Mouse (Mus musculus) limb, embryonic 12.5 days (tissue): ENCODE measurements around the gene Ddx6. TPM values are rescaled to one million over a fixed set of nuclear protein-coding genes. Genes with fewer than 3 reads are reported as not detected.

ENCODE experiments used
- ATAC-seq: fragments of 200-750 bp; cut with Nextera tagmentation; 2 replicates; pipeline ENCODE4 v1.8.0; 2017; ENCODE audit warnings: low read depth, moderate TSS enrichment; ENCODE audit not compliant: insufficient number of reproducible peaks, insufficient read depth, low FRiP score, low TSS enrichment
- H3K27ac ChIP-seq: fragments of 300-500 bp; sonication (generic); 2 replicates; pipeline ENCODE4 v1.5.1; 2016; ENCODE audit warnings: mild to moderate bottlenecking, moderate library complexity
- H3K27me3 ChIP-seq: fragments of 300-500 bp; sonication (generic); 2 replicates; pipeline ENCODE4 v1.6.1; 2016; ENCODE audit warnings: mild to moderate bottlenecking, moderate library complexity
- H3K36me3 ChIP-seq: fragments of 300-500 bp; sonication (generic); 2 replicates; pipeline ENCODE4 v1.6.1; 2016; ENCODE audit warnings: mild to moderate bottlenecking, moderate library complexity
- H3K4me1 ChIP-seq: fragments of 300-500 bp; sonication (generic); replicated peaks from 2 replicates; pipeline ENCODE4 v1.6.1; 2016
- H3K4me2 ChIP-seq: fragments of 300-500 bp; sonication (generic); 2 replicates; pipeline ENCODE4 v1.6.1; 2016; ENCODE audit warnings: mild to moderate bottlenecking, moderate library complexity
- H3K4me3 ChIP-seq: fragments of 300-500 bp; sonication (generic); replicated peaks from 2 replicates; pipeline ENCODE4 v1.5.1; 2016; ENCODE audit warnings: mild to moderate bottlenecking
- H3K9ac ChIP-seq: fragments of 300-500 bp; sonication (generic); replicated peaks from 2 replicates; pipeline ENCODE4 v1.6.1; 2016; ENCODE audit warnings: mild to moderate bottlenecking, moderate library complexity
- H3K9me3 ChIP-seq: fragments of 300-500 bp; sonication (generic); 2 replicates; pipeline ENCODE4 v1.6.1; 2016; ENCODE audit warnings: mild to moderate bottlenecking, moderate library complexity
- WGBS: fragments of 180-500 bp; shearing (Covaris S2); methylation state at CpG from one replicate; pipeline ENCODE4 v1.1.7; 2016; 5-methylcytosine and 5-hydroxymethylcytosine counted together
- polyA plus RNA-seq: library from polyadenylated mRNA; unstranded; fragments of >200 nt; fragmentation: Nextera tagmentation; extraction: Ambion mirVana; gene quantifications from 2 replicates; pipeline ENCODE4 v1.2.1, GENCODE M21; 2016

The Ddx6 gene
- polyA plus RNA-seq, 1 experiment from 2014 or later: 32.6 TPM

DNA sequence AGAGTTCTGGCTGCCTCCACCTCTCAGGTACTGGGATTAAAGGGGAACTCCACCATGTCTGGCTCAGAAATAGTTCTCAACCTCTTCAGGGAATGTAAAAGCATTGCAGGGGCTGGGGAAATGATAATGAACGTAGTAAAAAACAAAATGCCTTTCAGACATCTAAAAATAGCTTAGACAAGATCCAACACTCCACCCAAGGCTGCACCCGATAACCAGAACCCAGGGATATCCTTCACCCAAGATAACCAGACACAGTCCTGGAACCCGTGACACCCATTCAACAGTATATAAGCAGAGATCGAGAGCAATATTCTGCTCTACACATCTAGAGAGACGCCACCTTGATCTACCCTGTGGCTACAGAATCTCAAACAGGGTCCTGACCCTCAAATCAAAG is 24.6 kb upstream of the Ddx6 start:
- Histone ChIP-seq H3K4me1 (peaks cover 11% of the 10 kb centered on the region; the same call in 1 of the 2 replicates), H3K27ac (no peak overlapping the region), H3K9ac (no peak overlapping the region), H3K9me3 (peaks cover 14% of the 10 kb centered on the region), H3K4me2 (no peak overlapping the region), H3K27me3 (no peaks in the 10 kb centered on the region), H3K4me3 (no peak overlapping the region), H3K36me3 (no peaks in the 10 kb centered on the region)
- no peak for ATAC-seq
- 90% methylated on average over 5 of the region's 5 CpGs for whole genome bisulfite sequencing

DNA sequence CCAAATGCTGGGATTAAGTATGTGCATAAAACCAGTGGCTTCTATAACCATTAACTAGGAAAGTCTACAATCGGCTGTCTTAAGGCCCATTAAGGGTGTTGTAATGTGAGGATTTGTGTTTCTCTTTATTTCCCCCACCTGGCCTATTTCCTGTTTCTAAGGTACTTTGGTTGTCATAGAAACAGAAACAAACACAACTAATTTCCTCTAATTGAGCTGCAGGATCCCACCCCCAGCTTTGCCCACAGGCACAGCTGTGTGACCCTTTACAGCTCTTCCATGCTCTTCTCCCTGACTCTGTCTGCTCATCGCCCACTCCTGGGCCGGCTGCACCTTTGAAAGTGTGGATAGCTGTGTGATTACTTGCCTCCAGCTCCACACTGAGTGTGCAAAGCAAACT is 23.3 kb upstream of the Ddx6 start:
- peaks cover 14% of the 10 kb centered on the region for H3K9me3 ChIP-seq
- no peaks in the 10 kb centered on the region for H3K27me3 ChIP-seq
- H3K4me2 ChIP-seq: no peak overlapping the region
- H3K36me3 ChIP-seq: no peaks in the 10 kb centered on the region
- peaks cover 12% of the 10 kb centered on the region; the same call in 1 of the 2 replicates for H3K4me1 ChIP-seq
- no peak overlapping the region for H3K27ac ChIP-seq
- H3K4me3 ChIP-seq: no peak overlapping the region
- no peak for ATAC-seq
- no peak overlapping the region for H3K9ac ChIP-seq
- whole genome bisulfite sequencing: 5% methylated on average over 3 of the region's 3 CpGs

DNA sequence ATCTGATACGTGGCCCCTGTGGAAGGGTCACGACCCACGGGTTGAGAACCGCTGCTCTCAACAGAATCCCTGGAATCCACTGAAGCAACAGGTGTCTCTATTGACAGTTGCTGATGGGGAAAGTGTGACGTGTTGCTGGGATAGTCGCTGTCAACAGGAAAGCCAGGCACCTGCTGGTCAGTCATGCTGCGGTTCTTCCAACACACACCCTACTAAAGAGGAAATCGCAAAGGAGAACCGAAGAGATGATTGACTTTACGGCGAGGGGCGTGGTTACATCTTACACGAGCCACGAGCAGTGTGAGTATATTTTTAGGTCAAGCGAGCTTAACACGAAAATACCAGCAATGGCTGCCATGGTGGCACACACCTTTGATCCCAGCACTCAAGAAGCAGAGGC is 22.3 kb upstream of the Ddx6 start:
- H3K36me3 ChIP-seq: no peaks in the 10 kb centered on the region
- 80% methylated on average over 16 of the region's 16 CpGs for WGBS
- H3K4me1 ChIP-seq: peaks cover 17% of the 10 kb centered on the region
- no peaks in the 10 kb centered on the region for H3K27me3 ChIP-seq
- no peak overlapping the region for H3K9ac ChIP-seq
- H3K9me3 ChIP-seq: peaks cover 14% of the 10 kb centered on the region
- no peak overlapping the region for H3K4me3 ChIP-seq
- no peak overlapping the region for H3K4me2 ChIP-seq
- ATAC-seq: no peak
- H3K27ac ChIP-seq: no peak overlapping the region

DNA sequence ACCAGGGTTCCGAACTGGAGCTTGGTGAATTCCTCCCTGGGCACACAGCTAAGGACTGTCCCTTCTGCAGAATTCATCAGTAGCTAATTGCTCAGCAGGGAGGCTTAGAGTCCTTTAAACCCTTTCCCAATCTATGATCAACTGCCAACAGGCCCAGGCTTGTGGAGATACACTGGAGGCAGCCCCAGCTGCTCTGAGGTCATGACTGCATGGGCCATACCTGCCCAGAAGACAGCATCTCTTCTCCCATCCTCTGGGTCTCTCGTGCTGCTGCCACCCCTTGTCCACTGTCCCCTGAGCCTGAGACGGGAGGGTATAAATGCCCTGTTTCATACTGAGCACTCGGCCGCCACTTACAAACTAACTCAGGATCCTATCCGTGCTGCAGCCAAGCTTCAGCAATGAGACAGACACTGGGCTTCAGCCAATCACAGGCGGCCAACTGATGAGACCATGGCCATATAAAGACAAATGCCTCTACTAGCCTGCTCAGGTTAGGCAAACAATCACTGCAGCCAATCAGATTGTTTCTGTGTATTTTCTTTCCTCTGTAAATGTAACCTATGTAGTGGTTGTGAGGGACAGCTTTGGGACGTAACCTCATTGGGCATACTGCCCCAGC is 17.9 kb upstream of the Ddx6 start:
- Histone ChIP-seq H3K9ac (no peak overlapping the region), H3K4me3 (no peak overlapping the region), H3K27ac (peak overlapping the region; percentile 50; the same call in 1 of the 2 replicates), H3K36me3 (no peaks in the 10 kb centered on the region), H3K4me1 (peaks cover 7% of the 10 kb centered on the region; the same call in 1 of the 2 replicates), H3K9me3 (peaks cover 10% of the 10 kb centered on the region), H3K27me3 (no peaks in the 10 kb centered on the region), H3K4me2 (no peak overlapping the region)
- WGBS: 61% methylated on average over 8 of the region's 8 CpGs
- no peak for ATAC-seq

DNA sequence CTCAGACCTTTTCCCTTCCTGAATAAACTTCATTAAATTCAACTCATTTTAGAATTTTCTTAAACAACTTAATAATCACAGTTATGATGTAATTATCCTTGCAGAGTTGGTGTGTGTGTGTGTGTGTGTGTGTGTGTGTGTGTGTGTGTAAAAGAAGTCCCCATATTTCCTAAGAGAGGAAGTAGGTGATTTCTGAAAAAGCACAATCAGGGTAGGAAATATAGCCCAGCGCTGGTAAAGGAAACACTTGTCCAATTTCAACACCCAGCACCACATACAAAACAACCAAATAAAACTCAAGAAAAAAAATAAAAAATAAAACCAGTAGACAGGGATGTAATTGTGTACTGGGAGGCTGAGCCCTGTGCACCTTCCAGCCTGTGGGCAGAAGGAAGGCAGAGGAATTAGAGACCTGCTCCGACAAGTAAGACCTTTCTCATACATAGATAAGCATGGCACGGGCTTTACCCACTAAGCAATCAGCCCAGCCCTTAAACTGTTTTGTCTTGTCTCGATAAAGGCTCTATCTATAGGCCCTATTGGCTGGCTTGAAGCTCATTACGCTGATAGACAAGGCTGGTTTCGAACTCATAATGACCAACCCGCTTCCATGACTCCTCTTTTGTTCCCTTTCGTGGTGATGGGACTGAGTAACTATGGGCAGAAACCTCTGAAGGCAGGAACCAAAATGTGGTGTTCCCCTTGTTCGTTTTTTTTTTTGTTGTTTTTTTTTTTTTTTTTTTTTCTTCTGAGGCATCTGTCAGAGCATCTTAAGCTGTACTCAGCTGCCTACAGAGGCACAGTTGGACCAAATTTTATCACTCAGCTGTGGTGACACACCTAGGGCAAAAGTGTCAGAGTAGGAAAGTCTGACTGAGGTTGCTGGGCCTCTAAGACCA is 17.2 kb upstream of the Ddx6 start:
- Histone ChIP-seq H3K9ac (no peak overlapping the region), H3K4me1 (peaks cover 7% of the 10 kb centered on the region; the same call in 1 of the 2 replicates), H3K36me3 (no peaks in the 10 kb centered on the region), H3K9me3 (peaks cover 10% of the 10 kb centered on the region), H3K4me2 (no peak overlapping the region), H3K27ac (no peak overlapping the region), H3K27me3 (no peaks in the 10 kb centered on the region), H3K4me3 (no peak overlapping the region)
- WGBS: 89% methylated on average over 9 of the region's 9 CpGs
- ATAC-seq: no peak

DNA sequence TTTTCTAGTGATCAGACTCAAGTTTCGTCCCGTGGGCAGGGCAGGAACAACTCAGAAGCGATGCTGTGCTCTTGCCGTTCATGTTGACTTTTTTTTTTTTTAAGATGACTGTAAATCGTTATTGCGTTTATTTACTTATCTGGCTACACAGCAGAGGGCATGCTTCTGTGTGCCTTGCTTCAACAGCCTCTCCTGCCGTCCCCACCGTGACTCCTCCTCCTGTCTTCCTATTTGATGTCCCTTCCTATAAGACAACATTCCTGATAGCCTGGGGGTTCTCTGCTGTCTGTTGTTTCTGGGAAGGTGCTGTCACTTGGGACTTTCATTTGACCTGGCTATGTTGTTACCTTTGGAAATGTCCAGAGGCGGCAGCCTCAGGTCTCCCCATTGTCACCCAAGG is 16.1 kb upstream of the Ddx6 start:
- Histone ChIP-seq H3K36me3 (no peaks in the 10 kb centered on the region), H3K9ac (no peak overlapping the region), H3K9me3 (peaks cover 7% of the 10 kb centered on the region), H3K4me2 (no peak overlapping the region), H3K4me3 (no peak overlapping the region), H3K27me3 (no peaks in the 10 kb centered on the region), H3K27ac (no peak overlapping the region), H3K4me1 (peaks cover 7% of the 10 kb centered on the region; the same call in 1 of the 2 replicates)
- WGBS: 51% methylated on average over 9 of the region's 9 CpGs
- no peak for ATAC-seq

DNA sequence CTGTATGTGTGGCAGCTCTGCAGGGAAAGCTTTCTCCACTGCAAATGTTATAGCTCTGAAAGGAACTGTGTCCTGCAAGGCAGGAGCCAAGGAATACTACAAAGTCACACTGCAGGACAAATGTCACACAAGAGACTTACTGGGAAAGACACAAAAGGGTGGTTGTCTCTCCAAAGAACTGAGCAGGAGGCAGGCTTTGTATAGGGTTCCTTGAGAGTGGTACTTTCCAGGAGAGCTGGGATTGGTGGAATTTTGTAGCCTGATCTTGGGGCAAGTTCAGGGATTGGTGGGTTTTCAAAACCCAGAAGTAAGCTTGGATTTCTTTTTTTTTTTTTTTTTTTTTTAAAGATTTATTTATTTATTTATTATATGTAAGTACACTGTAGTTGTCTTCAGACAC is 15.6 kb upstream of the Ddx6 start:
- Histone ChIP-seq H3K9me3 (peaks cover 2% of the 10 kb centered on the region), H3K9ac (no peak overlapping the region), H3K27me3 (no peaks in the 10 kb centered on the region), H3K4me2 (no peak overlapping the region), H3K27ac (no peak overlapping the region), H3K36me3 (no peaks in the 10 kb centered on the region), H3K4me1 (peaks cover 7% of the 10 kb centered on the region; the same call in 1 of the 2 replicates), H3K4me3 (no peak overlapping the region)
- ATAC-seq: no peak

DNA sequence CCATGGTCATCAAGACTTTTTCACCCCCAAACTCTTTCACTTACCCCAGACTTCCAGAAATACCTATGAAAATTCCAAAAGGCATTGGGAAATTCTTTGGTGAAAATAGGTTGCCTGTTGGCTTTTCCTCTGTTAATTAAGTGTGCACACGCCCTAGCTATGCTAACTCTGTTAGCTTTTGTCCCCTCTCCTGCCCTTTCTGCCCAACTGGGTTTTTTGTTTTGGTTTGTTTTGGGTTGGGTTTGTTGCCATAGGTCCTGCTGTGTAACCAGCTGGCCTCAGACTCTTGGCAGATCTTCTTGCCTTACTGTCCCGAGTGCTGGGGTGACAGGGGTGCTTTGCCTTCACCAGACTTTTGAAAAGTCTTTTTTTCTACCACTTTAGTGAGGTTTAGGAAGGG is 13.7 kb upstream of the Ddx6 start:
- Histone ChIP-seq H3K27me3 (no peaks in the 10 kb centered on the region), H3K9ac (no peak overlapping the region), H3K36me3 (no peaks in the 10 kb centered on the region), H3K4me2 (no peak overlapping the region), H3K4me3 (no peak overlapping the region), H3K27ac (no peak overlapping the region), H3K4me1 (peaks cover 7% of the 10 kb centered on the region; the same call in 1 of the 2 replicates), H3K9me3 (no peaks in the 10 kb centered on the region)
- 32% methylated on average over 2 of the region's 2 CpGs for WGBS
- ATAC-seq: no peak

DNA sequence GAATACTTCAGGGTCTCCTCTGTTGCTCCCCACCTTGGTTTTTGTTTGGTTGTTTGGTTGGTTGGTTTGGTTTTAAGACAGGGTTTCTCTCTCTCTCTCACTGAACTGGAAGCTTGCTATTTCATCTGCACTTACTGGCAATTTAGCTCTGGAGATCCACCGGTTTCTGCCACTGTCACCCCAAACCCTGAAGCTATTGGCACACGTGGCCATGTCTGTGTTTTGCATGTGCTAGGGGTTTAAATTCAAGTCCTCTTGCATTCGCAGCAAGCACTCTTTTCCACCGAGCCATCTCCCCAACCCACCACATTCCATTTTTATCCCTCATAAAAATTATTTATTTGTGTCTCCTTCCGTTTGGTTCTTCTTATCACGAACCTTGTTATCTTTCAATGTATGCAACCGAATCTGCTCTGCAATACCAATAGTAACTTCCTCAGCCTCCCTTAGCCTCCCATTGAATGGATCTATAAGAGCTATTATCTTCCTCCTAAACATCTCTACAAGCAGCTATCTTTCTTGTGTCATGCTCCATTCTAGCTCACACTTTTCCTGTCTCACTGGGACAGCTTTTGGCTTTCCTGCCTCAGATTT is 13.0 kb upstream of the Ddx6 start:
- Histone ChIP-seq H3K4me1 (peaks cover 2% of the 10 kb centered on the region; the same call in 1 of the 2 replicates), H3K27me3 (no peaks in the 10 kb centered on the region), H3K9ac (no peak overlapping the region), H3K4me3 (no peak overlapping the region), H3K4me2 (no peak overlapping the region), H3K27ac (no peak overlapping the region), H3K36me3 (no peaks in the 10 kb centered on the region), H3K9me3 (no peaks in the 10 kb centered on the region)
- 74% methylated on average over 7 of the region's 7 CpGs for WGBS
- no peak for ATAC-seq

DNA sequence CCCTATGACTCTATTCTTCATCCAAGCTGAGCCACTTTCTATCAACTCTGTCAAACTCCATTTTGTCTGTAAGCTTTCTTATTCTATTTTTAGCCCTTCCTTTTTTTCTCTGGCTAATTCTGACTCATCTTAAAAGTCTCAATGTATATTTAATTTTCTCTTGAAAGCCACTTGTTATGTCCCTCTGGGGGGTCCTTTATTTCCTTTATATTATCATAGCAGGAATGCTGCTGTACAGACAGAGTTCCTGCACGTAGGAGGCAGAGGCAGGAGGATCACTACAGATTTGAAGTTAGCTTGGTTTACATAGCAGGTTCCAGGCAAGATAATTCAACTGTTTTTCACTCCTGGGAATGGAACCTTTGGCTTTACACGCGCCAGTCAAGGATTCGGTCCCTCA is 11.5 kb upstream of the Ddx6 start:
- 91% methylated on average over 4 of the region's 4 CpGs for WGBS
- no peak for ATAC-seq
- Histone ChIP-seq H3K27ac (no peak overlapping the region), H3K9ac (no peak overlapping the region), H3K4me1 (no peaks in the 10 kb centered on the region), H3K9me3 (no peaks in the 10 kb centered on the region), H3K36me3 (no peaks in the 10 kb centered on the region), H3K4me2 (no peak overlapping the region), H3K27me3 (no peaks in the 10 kb centered on the region), H3K4me3 (no peak overlapping the region)

DNA sequence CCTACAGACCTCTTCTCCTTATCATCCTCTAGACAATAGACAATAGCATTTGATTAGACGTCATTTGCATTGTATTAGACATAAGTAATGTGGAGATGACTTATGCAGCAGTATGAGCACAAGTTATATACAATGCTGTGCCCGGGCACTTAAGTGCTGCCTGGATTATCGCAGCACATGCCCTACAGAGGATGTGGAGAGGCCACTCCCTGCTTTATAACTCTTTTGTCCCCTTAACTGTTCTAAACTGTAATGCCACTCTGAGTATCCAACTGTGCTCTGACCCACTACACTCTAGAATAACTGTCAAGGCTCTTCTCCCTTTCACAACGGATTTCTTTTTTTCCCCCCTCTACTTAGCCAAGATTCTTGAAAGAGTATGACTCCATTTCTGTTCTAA is 10.8 kb upstream of the Ddx6 start:
- WGBS: 83% methylated on average over 4 of the region's 4 CpGs
- Histone ChIP-seq H3K4me2 (no peak overlapping the region), H3K4me3 (no peak overlapping the region), H3K36me3 (no peaks in the 10 kb centered on the region), H3K27me3 (no peaks in the 10 kb centered on the region), H3K9ac (no peak overlapping the region), H3K9me3 (no peaks in the 10 kb centered on the region), H3K4me1 (peaks cover 6% of the 10 kb centered on the region), H3K27ac (no peak overlapping the region)
- no peak for ATAC-seq
